Mouse (Mus musculus) limb, embryonic 14.5 days (tissue): ENCODE measurements around the gene Apol8. TPM values are rescaled to one million over a fixed set of nuclear protein-coding genes. Genes with fewer than 3 reads are reported as not detected.

Experiments used
- ATAC-seq: fragments of 200-750 bp; cut with Nextera tagmentation; 2 replicates; pipeline ENCODE4 v1.8.0; 2017; ENCODE audit warnings: low read depth, moderate number of reproducible peaks, moderate TSS enrichment; ENCODE audit not compliant: low FRiP score
- DNase-seq: peaks from one replicate; pipeline ENCODE4 v3.0.0-alpha.2; 2015; ENCODE audit warnings: low spot score
- H3K27ac ChIP-seq: fragments of 300-500 bp; sonication (generic); replicated peaks from 2 replicates; pipeline ENCODE4 v1.5.1; 2014; ENCODE audit warnings: low read depth, mild to moderate bottlenecking, low read length, moderate library complexity, mixed read lengths
- H3K27me3 ChIP-seq: fragments of 300-500 bp; sonication (generic); 2 replicates; pipeline ENCODE4 v1.6.1; 2014; ENCODE audit warnings: low read length, mixed read lengths; ENCODE audit not compliant: control insufficient read depth, insufficient read depth
- H3K36me3 ChIP-seq: fragments of 300-500 bp; sonication (generic); 2 replicates; pipeline ENCODE4 v1.6.1; 2014; ENCODE audit warnings: mild to moderate bottlenecking, low read length, moderate library complexity, mixed read lengths; ENCODE audit not compliant: control insufficient read depth, insufficient read depth
- H3K4me1 ChIP-seq: fragments of 300-500 bp; sonication (generic); 2 replicates; pipeline ENCODE4 v1.6.1; 2014; ENCODE audit warnings: antibody characterized with exemption, low read length, mixed read lengths; ENCODE audit not compliant: control insufficient read depth, insufficient read depth
- H3K4me2 ChIP-seq: fragments of 300-500 bp; sonication (generic); replicated peaks from 2 replicates; pipeline ENCODE4 v1.6.1; 2014; ENCODE audit warnings: low read depth, mild to moderate bottlenecking, low read length, moderate library complexity; ENCODE audit not compliant: severe bottlenecking
- H3K4me3 ChIP-seq: fragments of 300-500 bp; sonication (generic); replicated peaks from 2 replicates; pipeline ENCODE4 v1.5.1; 2014; ENCODE audit warnings: low read length
- H3K9ac ChIP-seq: fragments of 300-500 bp; sonication (generic); 2 replicates; pipeline ENCODE4 v1.6.1; 2014; ENCODE audit warnings: mild to moderate bottlenecking, low read depth, low read length, moderate library complexity; ENCODE audit not compliant: severe bottlenecking
- H3K9me3 ChIP-seq: fragments of 300-500 bp; sonication (generic); 2 replicates; pipeline ENCODE4 v1.6.1; 2016; ENCODE audit warnings: low read length; ENCODE audit not compliant: control insufficient read depth
- POLR2A ChIP-seq: fragments of 200-500 bp; IDR thresholded peaks from 2 replicates; pipeline ENCODE4 v1.8.0; 2012; ENCODE audit warnings: inconsistent platforms, mild to moderate bottlenecking, moderate library complexity, borderline replicate concordance; ENCODE audit not compliant: insufficient read depth, insufficient read length; ENCODE audit errors: extremely low read depth
- whole genome bisulfite sequencing: fragments of 180-500 bp; shearing (Covaris S2); extraction: QIAGEN DNeasy Blood & Tissue Kit; methylation state at CpG from one replicate; pipeline ENCODE4 v1.1.7; 2014; 5-methylcytosine and 5-hydroxymethylcytosine counted together
- polyA plus RNA-seq, 2 experiments: library from polyadenylated mRNA; depleted of rRNA in 1 of 2; stranded (reverse) in 1 of 2; unstranded in 1 of 2; fragments of >200 nt; fragmentation: Nextera tagmentation in 1 of 2; extraction: Ambion mirVana in 1 of 2; gene quantifications; 2 replicates each; pipeline versions ENCODE4 v1.2.1 to v1.2.3; 2012 to 2014

Gene Apol8
- polyA plus RNA-seq, 2 experiments: 0.14 TPM; not detected in 1

GRCm38 (mm10) chr15:77773099-77773915 lies 16.5 kb upstream of the Apol8 start:
- no peak for TF ChIP-seq POLR2A
- peaks cover 97% of the 10 kb centered on the region for H3K36me3 ChIP-seq
- ATAC-seq (no peak), DNase-seq (no peak)
- H3K27ac ChIP-seq: no peak overlapping the region
- no peak overlapping the region for H3K4me3 ChIP-seq
- H3K4me2 ChIP-seq: no peak overlapping the region
- WGBS: 91% methylated on average over 19 of the region's 19 CpGs
- H3K4me1 ChIP-seq: no peaks in the 10 kb centered on the region
- H3K27me3 ChIP-seq: no peaks in the 10 kb centered on the region
- no peak overlapping the region for H3K9ac ChIP-seq
- no peaks in the 10 kb centered on the region for H3K9me3 ChIP-seq

DNA sequence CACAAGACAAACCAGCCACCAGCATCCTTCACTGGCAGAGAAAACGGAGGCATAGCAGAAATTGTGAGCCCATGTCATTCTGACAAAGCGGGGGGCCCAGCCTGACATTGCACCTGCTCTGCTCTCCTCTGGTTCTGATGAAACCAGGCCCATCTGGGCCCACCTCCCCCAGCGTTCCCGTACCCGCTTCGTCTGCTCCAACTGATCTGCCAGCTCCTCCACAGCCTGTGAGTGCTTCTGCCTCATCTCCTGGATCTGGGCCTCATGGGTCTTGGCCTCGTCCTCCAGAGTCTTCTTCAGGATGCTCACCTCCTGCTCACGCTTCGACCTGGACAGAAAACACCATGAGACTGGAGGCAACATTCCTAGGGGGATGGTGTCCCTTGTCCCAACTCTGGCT lies 14.1 kb upstream of the Apol8 start:
- Histone ChIP-seq H3K27me3 (no peaks in the 10 kb centered on the region), H3K36me3 (peaks cover 97% of the 10 kb centered on the region), H3K9me3 (no peaks in the 10 kb centered on the region), H3K4me2 (no peak overlapping the region), H3K4me3 (no peak overlapping the region), H3K9ac (no peak overlapping the region), H3K4me1 (no peaks in the 10 kb centered on the region), H3K27ac (no peak overlapping the region)
- ATAC-seq (no peak), DNase-seq (no peak)
- 95% methylated on average over 9 of the region's 9 CpGs for WGBS
- no peak for TF ChIP-seq POLR2A

GRCm38 (mm10) chr15:77770341-77770740 lies 13.5 kb upstream of the Apol8 start:
- Histone ChIP-seq H3K4me1 (no peaks in the 10 kb centered on the region), H3K9me3 (no peaks in the 10 kb centered on the region), H3K9ac (no peak overlapping the region), H3K4me2 (no peak overlapping the region), H3K36me3 (peaks cover 97% of the 10 kb centered on the region), H3K27me3 (no peaks in the 10 kb centered on the region), H3K27ac (no peak overlapping the region), H3K4me3 (no peak overlapping the region)
- WGBS: 87% methylated on average over 5 of the region's 5 CpGs
- DNase-seq (no peak), ATAC-seq (no peak)
- TF ChIP-seq POLR2A: no peak

DNA sequence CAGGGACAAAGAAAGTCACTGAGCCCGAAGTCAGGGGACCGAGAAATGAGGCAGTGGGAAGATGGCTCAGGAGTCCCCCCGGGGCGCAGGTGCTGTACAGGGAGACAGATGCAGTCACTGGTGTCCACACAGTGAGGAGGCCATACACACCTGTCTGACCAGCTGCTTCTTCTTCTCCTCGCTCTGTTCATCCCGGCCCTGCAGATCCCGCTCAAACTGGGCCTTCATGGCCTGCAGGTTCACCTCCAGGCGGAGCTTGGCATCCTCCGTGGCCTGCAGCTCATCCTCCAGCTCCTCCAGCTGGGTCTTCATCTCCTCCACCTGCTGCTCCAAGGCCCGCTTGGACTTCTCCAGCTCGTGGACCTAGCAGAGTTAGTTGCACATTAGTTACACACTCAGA lies 10.2 kb upstream of the Apol8 start:
- ATAC-seq: no peak
- H3K4me1 ChIP-seq: no peaks in the 10 kb centered on the region
- 90% methylated on average over 11 of the region's 11 CpGs for WGBS
- H3K36me3 ChIP-seq: peaks cover 97% of the 10 kb centered on the region
- H3K4me2 ChIP-seq: no peak overlapping the region
- H3K4me3 ChIP-seq: no peak overlapping the region
- no peak for TF ChIP-seq POLR2A
- no peak overlapping the region for H3K27ac ChIP-seq
- no peak for DNase-seq
- no peak overlapping the region for H3K9ac ChIP-seq
- no peaks in the 10 kb centered on the region for H3K9me3 ChIP-seq
- H3K27me3 ChIP-seq: no peaks in the 10 kb centered on the region

GRCm38 (mm10) chr15:77765484-77766093 lies 8.8 kb upstream of the Apol8 start:
- ATAC-seq (no peak), DNase-seq (no peak)
- Histone ChIP-seq H3K9ac (no peak overlapping the region), H3K9me3 (no peaks in the 10 kb centered on the region), H3K4me2 (no peak overlapping the region), H3K4me1 (no peaks in the 10 kb centered on the region), H3K27me3 (no peaks in the 10 kb centered on the region), H3K36me3 (peaks cover 96% of the 10 kb centered on the region), H3K27ac (no peak overlapping the region), H3K4me3 (no peak overlapping the region)
- no peak for TF ChIP-seq POLR2A
- WGBS: 88% methylated on average over 16 of the region's 16 CpGs
